Mouse (Mus musculus) midbrain, embryonic 16.5 days (tissue): ENCODE results near the gene Ckap4. TPM values are rescaled to one million over a fixed set of nuclear protein-coding genes. Genes with fewer than 3 reads are reported as not detected.
"Not testable (repeated sequence)": the region's sequence is repeated elsewhere in the genome, so short reads cannot be mapped to it uniquely, and the experiment has no call there.

ENCODE experiments used
- ATAC-seq: fragments of 200-750 bp; cut with Nextera tagmentation; 2 replicates; pipeline ENCODE4 v1.8.0; 2017; ENCODE audit warnings: moderate TSS enrichment
- H3K27ac ChIP-seq: fragments of 300-500 bp; sonication (generic); 2 replicates; pipeline ENCODE4 v1.5.1; 2014; ENCODE audit warnings: mild to moderate bottlenecking, low read length, mixed read lengths
- H3K27me3 ChIP-seq: fragments of 300-500 bp; sonication (generic); 2 replicates; pipeline ENCODE4 v1.6.1; 2014; ENCODE audit warnings: low read depth, low read length, mixed read lengths; ENCODE audit not compliant: control insufficient read depth, insufficient read depth
- H3K36me3 ChIP-seq: fragments of 300-500 bp; sonication (generic); 2 replicates; pipeline ENCODE4 v1.6.1; 2014; ENCODE audit warnings: mild to moderate bottlenecking, low read length, moderate library complexity, mixed read lengths; ENCODE audit not compliant: control insufficient read depth, insufficient read depth
- H3K4me1 ChIP-seq: fragments of 300-500 bp; sonication (generic); 2 replicates; pipeline ENCODE4 v1.6.1; 2014; ENCODE audit warnings: mild to moderate bottlenecking, low read length, mixed read lengths; ENCODE audit not compliant: control insufficient read depth, insufficient read depth
- H3K4me2 ChIP-seq: fragments of 300-500 bp; sonication (generic); 2 replicates; pipeline ENCODE4 v1.6.1; 2014; ENCODE audit warnings: mild to moderate bottlenecking, low read length, mixed read lengths
- H3K4me3 ChIP-seq: fragments of 300-500 bp; sonication (generic); 2 replicates; pipeline ENCODE4 v1.5.1; 2014; ENCODE audit warnings: low read depth, mild to moderate bottlenecking, low read length, moderate library complexity, mixed read lengths
- H3K9ac ChIP-seq: fragments of 300-500 bp; sonication (generic); 2 replicates; pipeline ENCODE4 v1.6.1; 2014; ENCODE audit warnings: low read depth, low read length, mixed read lengths
- H3K9me3 ChIP-seq: fragments of 300-500 bp; sonication (generic); replicated peaks from 2 replicates; pipeline ENCODE4 v1.6.1; 2014; ENCODE audit warnings: mild to moderate bottlenecking, low read length, mixed read lengths; ENCODE audit not compliant: control insufficient read depth, poor library complexity, severe bottlenecking
- WGBS: fragments of 180-500 bp; shearing (Covaris S2); extraction: QIAGEN DNeasy Blood & Tissue Kit; methylation state at CpG from one replicate; pipeline ENCODE4 v1.1.7; 2014; 5-methylcytosine and 5-hydroxymethylcytosine counted together
- polyA plus RNA-seq: library from polyadenylated mRNA; unstranded; fragments of >200 nt; fragmentation: Nextera tagmentation; extraction: Ambion mirVana; gene quantifications from 2 replicates; pipeline ENCODE4 v1.2.1, GENCODE M21; 2015

Gene Ckap4
- polyA plus RNA-seq, 1 experiment from 2014 or later = 45.9 TPM

DNA sequence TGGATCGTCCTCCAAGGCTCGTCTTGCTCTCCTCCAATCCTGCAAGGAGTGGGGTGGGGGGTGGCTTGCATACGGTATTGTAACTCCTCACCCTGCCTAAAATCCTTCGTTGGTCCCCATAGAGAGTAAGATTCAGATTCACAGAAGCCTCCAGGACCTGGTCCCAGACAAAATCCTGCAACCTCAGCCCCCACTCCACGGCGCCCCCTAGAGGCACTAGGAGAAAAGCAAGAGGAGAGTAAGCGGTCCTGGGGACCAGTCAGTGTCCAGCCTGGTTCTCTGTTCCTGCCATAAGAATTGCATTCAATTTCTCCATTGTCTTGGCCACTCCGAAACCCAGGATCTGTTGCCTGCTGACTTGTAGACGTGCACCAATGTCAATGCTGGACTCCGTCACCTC is 10.2 kb downstream of the Ckap4 start:
- ATAC-seq = no peak
- H3K27ac ChIP-seq = no peak overlapping the region
- H3K4me1 ChIP-seq = 0 out of 2 replicates have a peak, but pooled peaks cover 2% of the 10 kb centered on the region
- H3K4me2 ChIP-seq = no peak overlapping the region
- WGBS = 60% methylated on average over 10 of the region's 10 CpGs
- no peak overlapping the region for H3K4me3 ChIP-seq
- peaks cover 12% of the 10 kb centered on the region for H3K36me3 ChIP-seq
- no peaks in the 10 kb centered on the region for H3K9me3 ChIP-seq
- no peak overlapping the region for H3K9ac ChIP-seq
- no peaks in the 10 kb centered on the region for H3K27me3 ChIP-seq

DNA sequence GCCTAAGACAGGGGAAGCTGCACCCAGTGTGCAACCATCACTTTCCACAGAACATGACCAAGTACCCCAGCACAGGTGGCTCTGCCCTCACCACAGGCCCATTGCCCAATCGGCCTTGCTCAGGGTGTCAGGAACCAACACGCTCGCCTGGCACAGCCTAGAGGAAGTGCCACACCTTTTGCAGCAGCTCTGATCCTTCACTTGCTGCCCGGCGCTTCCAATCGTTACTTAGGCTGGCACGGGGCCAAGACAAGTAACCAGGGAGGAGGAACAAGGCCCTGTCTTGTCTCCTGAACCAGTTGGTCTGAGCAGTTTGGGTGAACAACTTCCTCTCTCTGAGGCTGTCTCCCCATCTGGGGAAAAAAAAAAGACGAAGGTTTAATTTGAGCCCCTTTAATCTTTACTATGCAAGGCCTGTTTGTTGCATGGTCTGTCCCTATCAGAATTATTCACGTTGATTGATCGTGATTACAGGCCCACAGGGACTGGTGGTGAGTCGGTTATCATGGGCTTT is 17.4 kb downstream of the Ckap4 start:
- no peaks in the 10 kb centered on the region for H3K27me3 ChIP-seq
- H3K27ac ChIP-seq = no peak overlapping the region
- H3K9me3 ChIP-seq = no peaks in the 10 kb centered on the region
- no peak overlapping the region for H3K4me2 ChIP-seq
- H3K9ac ChIP-seq = no peak overlapping the region
- no peaks in the 10 kb centered on the region for H3K36me3 ChIP-seq
- no peaks in the 10 kb centered on the region for H3K4me1 ChIP-seq
- ATAC-seq = peak; percentile 36; the same call in 1 of the 2 replicates
- no peak overlapping the region for H3K4me3 ChIP-seq
- 65% methylated on average over 11 of the region's 11 CpGs for WGBS

DNA sequence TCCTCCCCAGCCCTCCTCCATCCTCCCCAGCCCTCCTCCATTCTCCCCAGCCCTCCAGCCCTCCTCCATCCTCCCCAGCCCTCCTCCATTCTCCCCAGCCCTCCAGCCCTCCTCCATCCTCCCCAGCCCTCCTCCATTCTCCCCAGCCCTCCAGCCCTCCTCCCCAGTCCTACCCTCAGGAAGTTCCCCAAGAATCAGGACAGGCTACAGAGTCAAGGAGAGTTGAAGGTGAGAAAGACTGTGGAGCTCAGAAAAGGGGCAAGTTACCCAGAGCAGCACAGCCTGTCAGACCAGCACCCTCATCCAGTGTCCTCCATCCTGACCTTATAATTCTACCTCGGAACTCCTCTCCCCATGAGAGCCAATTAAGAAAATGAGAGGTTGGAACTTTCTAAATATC is 17.9 kb downstream of the Ckap4 start:
- not testable (repeated sequence) for H3K4me1 ChIP-seq, H3K4me3 ChIP-seq, H3K9ac ChIP-seq, H3K27ac ChIP-seq, H3K9me3 ChIP-seq, H3K36me3 ChIP-seq, H3K27me3 ChIP-seq, H3K4me2 ChIP-seq
- peak; percentile 40; the same call in 1 of the 2 replicates for ATAC-seq
- 67% methylated on average over 1 of the region's 1 CpGs for WGBS

DNA sequence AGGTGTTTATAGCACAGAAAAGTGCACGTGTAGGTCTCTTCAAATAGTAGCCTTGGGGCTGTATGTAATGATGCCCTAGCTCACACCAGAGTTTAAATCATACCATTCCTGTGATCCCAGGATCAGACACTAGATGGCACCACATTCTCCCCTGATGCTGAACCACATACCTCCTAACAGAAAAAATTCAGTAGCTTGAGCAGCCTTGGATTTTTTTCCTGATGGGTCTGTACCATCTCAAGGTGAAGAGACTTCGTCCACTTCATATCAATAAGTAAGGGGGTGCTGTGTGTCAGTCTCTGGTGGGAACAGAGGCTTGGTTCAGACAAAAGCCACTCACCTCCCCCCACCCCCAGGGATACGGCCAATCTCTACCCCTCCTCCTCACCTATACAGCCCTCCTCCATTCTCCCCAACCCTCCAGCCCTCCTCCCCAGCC is 18.3 kb downstream of the Ckap4 start:
- no peaks in the 10 kb centered on the region for H3K27me3 ChIP-seq
- no peak overlapping the region for H3K4me2 ChIP-seq
- H3K9ac ChIP-seq = no peak overlapping the region
- no peaks in the 10 kb centered on the region for H3K9me3 ChIP-seq
- 26% methylated on average over 3 of the region's 3 CpGs for WGBS
- ATAC-seq = peak; percentile 85
- H3K27ac ChIP-seq = no peak overlapping the region
- H3K36me3 ChIP-seq = no peaks in the 10 kb centered on the region
- no peak overlapping the region for H3K4me3 ChIP-seq
- H3K4me1 ChIP-seq = no peaks in the 10 kb centered on the region

DNA sequence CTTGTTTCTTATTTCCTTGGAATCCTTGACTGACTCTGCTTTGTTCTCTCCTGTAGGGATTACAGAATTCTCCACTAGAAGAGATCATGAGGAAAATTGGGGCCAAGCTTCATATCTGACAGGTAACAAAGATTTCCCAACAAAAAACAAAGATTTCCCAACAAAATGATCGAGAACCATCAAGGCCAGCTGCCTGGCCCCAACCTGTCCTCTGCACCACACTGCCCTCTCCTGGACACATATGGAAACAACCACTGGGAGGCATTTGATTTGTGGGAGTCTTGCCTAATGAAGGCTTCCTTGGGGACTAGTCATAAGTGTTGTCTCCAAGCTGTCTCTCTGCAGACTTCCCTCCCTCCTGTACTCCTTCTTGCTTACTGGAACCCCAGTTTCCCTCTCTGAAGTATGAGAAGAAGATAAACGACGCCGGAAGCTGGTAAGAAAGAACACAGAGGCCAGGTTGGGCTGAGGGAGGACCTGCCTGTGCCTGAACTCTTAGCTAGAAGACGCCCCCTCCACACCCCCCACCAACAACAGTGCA is 19.8 kb downstream of the Ckap4 start:
- Histone ChIP-seq H3K4me3 (no peak overlapping the region), H3K4me2 (no peak overlapping the region), H3K36me3 (no peaks in the 10 kb centered on the region), H3K4me1 (no peaks in the 10 kb centered on the region), H3K9ac (no peak overlapping the region), H3K27ac (no peak overlapping the region), H3K27me3 (no peaks in the 10 kb centered on the region), H3K9me3 (no peaks in the 10 kb centered on the region)
- WGBS = 46% methylated on average over 5 of the region's 5 CpGs
- ATAC-seq = no peak

DNA sequence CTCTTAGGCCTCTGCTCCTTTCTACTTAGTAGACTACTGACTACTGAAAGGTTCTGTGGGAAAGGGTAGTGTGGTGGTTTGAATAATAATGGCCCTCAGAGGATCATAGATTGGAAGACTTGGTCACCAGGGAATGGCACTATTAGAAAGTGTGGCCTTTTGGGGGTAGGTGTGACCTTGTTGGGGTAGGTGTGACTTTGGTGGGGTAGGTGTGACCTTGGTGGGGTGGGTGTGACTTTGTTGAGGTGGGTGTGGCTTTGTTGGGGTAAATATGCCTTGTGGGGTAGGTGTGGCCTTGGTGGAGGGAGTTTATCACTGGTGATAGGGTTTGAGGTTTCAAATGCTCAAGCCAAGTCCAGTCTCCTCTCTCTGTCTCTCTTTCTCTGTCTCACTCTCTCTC is 21.1 kb downstream of the Ckap4 start:
- H3K4me3 ChIP-seq = no peak overlapping the region
- no peak overlapping the region for H3K4me2 ChIP-seq
- no peaks in the 10 kb centered on the region for H3K27me3 ChIP-seq
- no peak for ATAC-seq
- no peak overlapping the region for H3K27ac ChIP-seq
- H3K9ac ChIP-seq = no peak overlapping the region
- H3K4me1 ChIP-seq = no peaks in the 10 kb centered on the region
- H3K9me3 ChIP-seq = no peaks in the 10 kb centered on the region
- H3K36me3 ChIP-seq = no peaks in the 10 kb centered on the region

DNA sequence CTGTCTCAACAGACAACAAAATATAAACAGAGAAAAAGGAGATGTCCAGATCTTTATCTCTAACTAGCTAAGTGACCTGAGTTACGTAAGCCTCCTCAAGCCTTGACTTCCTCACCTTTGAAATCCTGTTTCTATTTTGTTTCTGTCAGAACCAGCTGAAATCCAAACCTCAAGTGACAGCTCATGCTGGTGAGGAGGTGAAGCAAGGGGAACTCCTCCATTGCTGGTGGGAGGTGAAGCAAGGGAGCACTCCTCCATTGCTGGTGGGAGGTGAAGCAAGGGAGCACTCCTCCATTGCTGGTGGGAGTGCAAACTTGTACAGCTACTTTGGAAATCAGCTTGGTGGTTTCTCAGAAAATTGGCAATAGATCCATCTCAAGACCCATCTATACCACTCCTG is 25.3 kb downstream of the Ckap4 start:
- no peaks in the 10 kb centered on the region for H3K36me3 ChIP-seq
- ATAC-seq = no peak
- no peak overlapping the region for H3K9ac ChIP-seq
- H3K9me3 ChIP-seq = no peaks in the 10 kb centered on the region
- no peaks in the 10 kb centered on the region for H3K4me1 ChIP-seq
- H3K4me2 ChIP-seq = no peak overlapping the region
- H3K4me3 ChIP-seq = no peak overlapping the region
- WGBS = 95% methylated on average over 1 of the region's 1 CpGs
- H3K27me3 ChIP-seq = no peaks in the 10 kb centered on the region
- H3K27ac ChIP-seq = no peak overlapping the region

DNA sequence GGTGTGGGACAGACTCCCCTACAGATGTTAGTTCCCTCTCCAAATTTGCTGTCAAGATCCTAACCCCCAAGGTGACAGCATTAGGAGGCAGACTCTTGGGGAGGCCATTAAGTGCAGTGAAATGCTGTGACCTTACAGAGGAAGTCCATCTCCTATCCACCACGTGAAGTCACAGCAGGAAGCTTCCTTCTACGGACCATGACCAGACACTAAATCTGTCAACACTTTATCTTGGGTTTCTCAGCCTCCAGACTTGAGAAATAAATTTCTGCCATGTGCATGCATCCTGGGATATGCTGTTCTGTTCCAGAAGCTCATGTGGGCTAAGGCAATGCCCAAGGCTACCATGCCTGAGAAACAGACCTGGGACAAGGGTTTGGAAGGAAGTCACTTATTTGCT is 35.0 kb downstream of the Ckap4 start:
- H3K4me1 ChIP-seq = no peaks in the 10 kb centered on the region
- H3K27me3 ChIP-seq = no peaks in the 10 kb centered on the region
- no peak overlapping the region for H3K4me3 ChIP-seq
- ATAC-seq = no peak
- H3K36me3 ChIP-seq = no peaks in the 10 kb centered on the region
- 55% methylated on average over 2 of the region's 2 CpGs for WGBS
- no peak overlapping the region for H3K27ac ChIP-seq
- H3K9ac ChIP-seq = no peak overlapping the region
- H3K9me3 ChIP-seq = no peaks in the 10 kb centered on the region
- no peak overlapping the region for H3K4me2 ChIP-seq

DNA sequence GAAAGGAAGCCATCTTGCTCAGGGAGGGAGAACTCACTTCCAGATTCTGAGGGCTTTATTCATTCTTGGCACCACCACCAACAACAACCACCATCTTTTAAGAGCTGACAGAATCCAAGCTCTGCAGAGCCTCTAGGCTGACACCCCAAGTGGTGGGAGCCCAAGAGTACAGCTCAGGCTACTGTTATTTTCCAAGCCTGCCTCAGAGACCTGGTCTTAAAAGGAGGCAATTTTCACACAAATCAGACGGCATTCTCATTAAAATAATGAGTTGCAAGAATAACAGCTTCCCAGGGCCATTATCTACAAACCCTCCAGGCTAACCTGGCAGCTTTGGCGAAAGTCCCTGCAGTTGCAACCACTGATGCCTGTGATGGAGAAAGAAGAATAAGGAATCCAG is 37.1 kb downstream of the Ckap4 start:
- Histone ChIP-seq H3K4me1 (no peaks in the 10 kb centered on the region), H3K4me2 (no peak overlapping the region), H3K4me3 (no peak overlapping the region), H3K36me3 (no peaks in the 10 kb centered on the region), H3K9ac (no peak overlapping the region), H3K9me3 (no peaks in the 10 kb centered on the region), H3K27ac (no peak overlapping the region), H3K27me3 (no peaks in the 10 kb centered on the region)
- no peak for ATAC-seq
- WGBS = 61% methylated on average over 2 of the region's 2 CpGs
